Mouse (Mus musculus): ENCODE measurements at regions not wholly inside any gene's neighbourhood (a gene's known extent, or its start where the extent isn't known, plus 50 kb on each side); places are given as distances from the start of the nearest gene placed in this dataset.
"Not testable (repeated sequence)": the region's sequence is repeated elsewhere in the genome, so short reads cannot be mapped to it uniquely, and the experiment has no call there.

DNA sequence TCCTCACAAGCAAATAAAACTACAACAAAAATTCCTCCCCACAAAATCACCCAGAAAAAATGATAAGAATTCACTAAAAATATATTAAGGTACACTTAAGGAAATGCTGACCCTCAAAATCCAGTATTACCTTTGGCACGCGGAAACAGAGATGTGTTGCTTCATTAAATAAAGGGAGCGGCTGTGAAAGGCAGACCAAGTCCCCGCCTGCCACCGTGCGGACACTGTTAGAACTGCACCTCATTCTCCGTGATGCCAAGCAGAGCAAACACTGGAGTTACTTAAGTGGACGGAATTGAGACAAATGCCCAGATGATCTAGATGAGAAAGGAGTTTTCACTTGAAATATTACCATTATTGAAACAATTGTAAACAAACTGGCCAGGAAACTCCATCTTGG, 1839.1 kb downstream of the 9330182O14Rik start:
- H3K4me1 ChIP-seq (ENCODE audit: control insufficient read depth, insufficient read depth, low read length): no peaks in the 10 kb centered on the region
- H3K27ac ChIP-seq (ENCODE audit: control insufficient read depth, insufficient read depth, low read depth, low read length, poor library complexity): no peak overlapping the region
- TF ChIP-seq CTCF (IDR thresholded peaks at IDR 0.05; ENCODE audit: control insufficient read depth, insufficient read depth, low read length) (peak; percentile 77), POLR2A (IDR thresholded peaks at IDR 0.05; ENCODE audit: borderline replicate concordance, control insufficient read depth, low read depth, low read length) (no peak)
- no peak overlapping the region for H3K4me3 ChIP-seq (replicated peaks; ENCODE audit: control insufficient read depth, low read depth, low read length)
- 6% methylated on average over 8 of the region's 8 CpGs for WGBS

DNA sequence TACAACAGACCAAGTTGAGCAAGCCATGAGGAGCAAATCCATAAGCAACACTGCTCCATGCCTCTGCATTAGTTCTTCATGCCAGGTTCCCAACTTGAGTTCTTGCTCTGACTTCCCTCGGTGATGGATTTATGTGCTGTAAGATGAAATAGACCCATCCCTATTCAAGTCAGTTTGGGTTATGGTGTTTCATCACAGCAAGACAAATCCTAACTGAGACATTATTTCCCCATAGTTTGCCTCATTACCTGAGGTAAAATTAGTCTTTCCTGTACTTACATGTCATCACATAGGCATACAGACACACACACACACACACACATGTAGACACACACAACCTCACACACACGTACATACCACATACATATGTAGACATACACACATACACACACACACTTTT, 1843.0 kb downstream of the 9330182O14Rik start:
- H3K27ac ChIP-seq (ENCODE audit: control insufficient read depth, insufficient read depth, low read depth, low read length, poor library complexity): no peak overlapping the region
- TF ChIP-seq CTCF (IDR thresholded peaks at IDR 0.05; ENCODE audit: control insufficient read depth, insufficient read depth, low read length): no peak
- no peak for TF ChIP-seq POLR2A (IDR thresholded peaks at IDR 0.05; ENCODE audit: borderline replicate concordance, control insufficient read depth, low read depth, low read length)
- H3K4me3 ChIP-seq (replicated peaks; ENCODE audit: control insufficient read depth, low read depth, low read length): no peak overlapping the region
- no peaks in the 10 kb centered on the region for H3K4me1 ChIP-seq (ENCODE audit: control insufficient read depth, insufficient read depth, low read length)
- 76% methylated on average over 2 of the region's 2 CpGs for WGBS

DNA sequence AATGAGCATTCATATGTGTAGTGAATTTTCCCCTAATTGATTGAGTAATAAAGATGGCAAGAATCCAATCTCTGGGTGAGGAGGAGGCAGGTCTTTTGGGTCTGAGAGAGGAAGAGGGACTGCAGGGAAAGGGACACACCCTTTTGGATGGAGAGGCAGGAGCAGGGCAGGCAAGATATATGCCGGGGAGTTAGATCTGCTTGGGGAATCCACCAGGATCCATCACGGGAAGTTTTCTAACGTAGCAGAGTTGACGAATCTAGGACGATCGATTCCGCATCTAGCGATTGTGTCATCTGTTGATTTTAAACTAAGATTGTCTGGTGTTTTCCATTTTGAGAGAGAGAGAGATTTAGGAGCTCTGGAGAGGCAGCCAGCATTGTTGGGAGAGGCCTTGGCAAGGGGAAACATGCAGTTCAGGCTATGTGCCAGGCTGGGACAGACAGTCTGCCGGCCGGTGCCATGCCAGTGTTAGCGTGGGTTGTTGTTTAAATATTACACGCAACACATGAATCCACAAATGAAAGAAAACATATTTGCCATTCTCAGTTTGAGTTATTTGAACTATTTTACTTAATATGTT, 1843.6 kb downstream of the 9330182O14Rik start:
- H3K27ac ChIP-seq (ENCODE audit: control insufficient read depth, insufficient read depth, low read depth, low read length, poor library complexity): no peak overlapping the region
- TF ChIP-seq CTCF (IDR thresholded peaks at IDR 0.05; ENCODE audit: control insufficient read depth, insufficient read depth, low read length) (no peak), POLR2A (IDR thresholded peaks at IDR 0.05; ENCODE audit: borderline replicate concordance, control insufficient read depth, low read depth, low read length) (no peak)
- H3K4me3 ChIP-seq (replicated peaks; ENCODE audit: control insufficient read depth, low read depth, low read length): no peak overlapping the region
- H3K4me1 ChIP-seq (ENCODE audit: control insufficient read depth, insufficient read depth, low read length): no peaks in the 10 kb centered on the region
- 87% methylated on average over 12 of the region's 12 CpGs for WGBS

DNA sequence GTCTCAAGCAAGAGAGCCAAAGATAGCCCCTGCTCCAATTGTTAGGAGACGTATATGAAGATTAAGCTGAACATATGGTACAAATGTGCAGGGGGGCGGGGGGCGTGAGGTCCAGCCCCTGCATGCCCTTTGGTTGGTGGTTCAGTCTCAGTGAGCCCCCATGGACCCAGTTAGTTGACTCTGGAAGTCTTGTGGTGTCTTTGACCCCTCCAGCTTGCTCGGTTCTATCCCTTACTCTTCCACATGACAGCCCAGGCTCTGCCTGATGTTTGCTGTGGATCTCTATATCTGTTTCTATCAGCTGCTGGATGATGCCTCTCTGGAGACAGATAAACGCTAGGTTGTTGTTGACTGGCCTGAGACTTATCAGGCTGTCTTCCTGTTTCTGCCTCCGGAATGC, 1849.1 kb downstream of the 9330182O14Rik start:
- 75% methylated on average over 6 of the region's 6 CpGs for WGBS
- H3K27ac ChIP-seq (ENCODE audit: control insufficient read depth, insufficient read depth, low read depth, low read length, poor library complexity): no peak overlapping the region
- TF ChIP-seq POLR2A (IDR thresholded peaks at IDR 0.05; ENCODE audit: borderline replicate concordance, control insufficient read depth, low read depth, low read length) (no peak), CTCF (IDR thresholded peaks at IDR 0.05; ENCODE audit: control insufficient read depth, insufficient read depth, low read length) (no peak)
- no peaks in the 10 kb centered on the region for H3K4me1 ChIP-seq (ENCODE audit: control insufficient read depth, insufficient read depth, low read length)
- H3K4me3 ChIP-seq (replicated peaks; ENCODE audit: control insufficient read depth, low read depth, low read length): no peak overlapping the region

DNA sequence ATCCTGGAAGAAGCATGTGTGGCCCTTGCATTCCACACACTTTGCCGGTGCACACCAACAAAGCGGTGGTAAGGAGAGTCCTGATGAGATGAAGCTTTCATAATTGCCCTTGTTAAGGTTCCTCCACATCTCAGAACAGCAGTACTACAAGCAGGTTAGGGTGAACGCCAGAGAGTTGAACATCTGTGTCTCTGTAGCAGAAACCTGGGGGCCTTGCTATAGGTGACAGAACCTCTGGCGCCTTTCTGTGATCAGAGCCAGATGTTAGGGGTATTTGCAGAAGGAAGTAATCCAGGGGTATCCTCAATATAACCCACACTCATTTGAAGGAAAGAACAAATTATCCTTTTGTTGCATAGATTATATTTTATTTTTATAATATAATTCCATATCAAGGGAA, 1850.1 kb downstream of the 9330182O14Rik start:
- TF ChIP-seq CTCF (IDR thresholded peaks at IDR 0.05; ENCODE audit: control insufficient read depth, insufficient read depth, low read length) (no peak), POLR2A (IDR thresholded peaks at IDR 0.05; ENCODE audit: borderline replicate concordance, control insufficient read depth, low read depth, low read length) (no peak)
- no peak overlapping the region for H3K27ac ChIP-seq (ENCODE audit: control insufficient read depth, insufficient read depth, low read depth, low read length, poor library complexity)
- no peaks in the 10 kb centered on the region for H3K4me1 ChIP-seq (ENCODE audit: control insufficient read depth, insufficient read depth, low read length)
- H3K4me3 ChIP-seq (replicated peaks; ENCODE audit: control insufficient read depth, low read depth, low read length): no peak overlapping the region
- WGBS: 83% methylated on average over 4 of the region's 4 CpGs

DNA sequence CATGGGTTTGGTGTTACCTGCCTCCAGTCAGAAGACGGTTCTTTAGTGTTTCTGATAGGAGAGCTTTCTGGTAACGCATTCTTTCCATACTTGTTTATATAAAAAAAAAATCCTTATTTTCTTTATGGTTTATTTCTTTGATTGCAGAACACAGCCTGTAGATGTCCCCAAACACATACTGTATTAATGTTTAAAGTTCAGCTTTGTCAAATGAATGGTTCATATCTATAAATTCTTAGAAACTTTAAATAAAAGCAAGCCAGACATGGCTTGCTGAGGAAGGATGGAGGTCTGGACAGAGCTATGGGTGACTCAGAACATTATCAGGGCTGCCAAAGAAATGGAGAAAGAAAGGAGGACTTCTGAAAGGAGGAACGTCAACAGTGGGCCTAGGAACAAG, 1852.1 kb downstream of the 9330182O14Rik start:
- no peak overlapping the region for H3K4me3 ChIP-seq (replicated peaks; ENCODE audit: control insufficient read depth, low read depth, low read length)
- TF ChIP-seq POLR2A (IDR thresholded peaks at IDR 0.05; ENCODE audit: borderline replicate concordance, control insufficient read depth, low read depth, low read length): no peak
- TF ChIP-seq CTCF (IDR thresholded peaks at IDR 0.05; ENCODE audit: control insufficient read depth, insufficient read depth, low read length): no peak
- no peaks in the 10 kb centered on the region for H3K4me1 ChIP-seq (ENCODE audit: control insufficient read depth, insufficient read depth, low read length)
- WGBS: 83% methylated on average over 3 of the region's 3 CpGs
- H3K27ac ChIP-seq (ENCODE audit: control insufficient read depth, insufficient read depth, low read depth, low read length, poor library complexity): no peak overlapping the region

DNA sequence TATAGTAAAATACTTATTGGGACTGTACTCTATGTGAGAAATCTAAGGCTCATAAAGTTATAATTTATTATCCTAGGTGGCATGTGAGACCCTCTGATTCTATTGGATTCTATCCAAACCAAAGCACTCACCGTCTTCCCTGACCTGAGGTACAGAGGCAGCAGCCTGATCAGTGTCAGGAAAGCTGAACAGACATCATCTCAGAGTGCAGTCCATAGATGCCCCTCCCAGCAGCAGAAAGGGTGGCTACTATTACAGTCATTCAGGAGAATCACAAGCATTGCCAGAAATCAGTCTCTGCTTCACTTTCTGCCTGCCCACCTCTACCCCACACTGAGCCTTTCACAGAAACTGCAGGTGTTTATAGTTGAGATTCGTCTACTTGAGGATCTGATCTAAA, 1854.9 kb downstream of the 9330182O14Rik start:
- H3K27ac ChIP-seq (ENCODE audit: control insufficient read depth, insufficient read depth, low read depth, low read length, poor library complexity): no peak overlapping the region
- 67% methylated on average over 2 of the region's 2 CpGs for WGBS
- H3K4me3 ChIP-seq (replicated peaks; ENCODE audit: control insufficient read depth, low read depth, low read length): no peak overlapping the region
- no peaks in the 10 kb centered on the region for H3K4me1 ChIP-seq (ENCODE audit: control insufficient read depth, insufficient read depth, low read length)
- TF ChIP-seq POLR2A (IDR thresholded peaks at IDR 0.05; ENCODE audit: borderline replicate concordance, control insufficient read depth, low read depth, low read length): no peak
- no peak for TF ChIP-seq CTCF (IDR thresholded peaks at IDR 0.05; ENCODE audit: control insufficient read depth, insufficient read depth, low read length)

DNA sequence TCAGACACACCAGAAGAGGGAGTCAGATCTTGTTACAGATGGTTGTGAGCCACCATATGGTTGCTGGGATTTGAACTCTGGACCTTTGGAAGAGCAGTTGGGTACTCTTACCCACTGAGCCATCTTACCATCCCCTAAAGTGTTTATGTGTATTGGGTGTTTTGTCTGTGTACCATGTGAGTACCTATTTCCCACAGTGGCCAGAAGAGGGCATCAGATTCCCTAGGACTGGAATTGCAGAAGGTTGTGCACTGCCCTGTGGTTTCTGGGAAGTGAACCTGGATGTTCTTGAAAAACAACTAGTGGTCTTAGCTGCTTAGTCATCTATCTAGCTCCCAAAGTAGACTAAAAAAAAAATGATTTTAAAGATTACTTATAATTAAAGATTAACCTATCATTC, 1857.7 kb downstream of the 9330182O14Rik start:
- no peak overlapping the region for H3K27ac ChIP-seq (ENCODE audit: control insufficient read depth, insufficient read depth, low read depth, low read length, poor library complexity)
- H3K4me3 ChIP-seq (replicated peaks; ENCODE audit: control insufficient read depth, low read depth, low read length): no peak overlapping the region
- TF ChIP-seq CTCF (IDR thresholded peaks at IDR 0.05; ENCODE audit: control insufficient read depth, insufficient read depth, low read length) (no peak), POLR2A (IDR thresholded peaks at IDR 0.05; ENCODE audit: borderline replicate concordance, control insufficient read depth, low read depth, low read length) (no peak)
- H3K4me1 ChIP-seq (ENCODE audit: control insufficient read depth, insufficient read depth, low read length): no peaks in the 10 kb centered on the region

DNA sequence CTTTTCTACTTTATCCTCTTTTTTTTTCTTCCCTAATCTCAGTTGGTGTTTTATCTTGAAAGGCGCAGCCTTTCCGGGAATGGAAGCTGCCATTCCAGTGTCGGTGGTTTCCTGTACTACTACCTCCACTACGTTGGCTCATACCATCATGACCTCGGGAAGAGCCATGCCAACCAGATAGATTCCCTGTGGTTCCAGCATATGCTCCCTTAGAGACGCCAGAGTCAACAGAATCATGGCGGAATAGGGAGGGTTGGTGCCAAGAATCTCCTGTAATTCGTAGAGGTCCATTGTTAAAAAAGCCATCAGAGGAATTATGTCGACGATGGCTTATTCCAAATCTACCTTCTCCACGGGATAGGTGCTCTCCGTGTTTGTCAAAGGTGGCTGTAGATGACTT, 1898.1 kb downstream of the 9330182O14Rik start:
- 85% methylated on average over 12 of the region's 12 CpGs for WGBS

More for the DNA sequence above, 1898.1 kb downstream of the 9330182O14Rik start:
- H3K27ac ChIP-seq (ENCODE audit: control insufficient read depth, insufficient read depth, low read depth, low read length, poor library complexity); H3K4me1 ChIP-seq (ENCODE audit: control insufficient read depth, insufficient read depth, low read length); H3K4me3 ChIP-seq (replicated peaks; ENCODE audit: control insufficient read depth, low read depth, low read length): not testable (repeated sequence)
